Mouse (Mus musculus) midbrain, postnatal 0 days (tissue): ENCODE results near the gene Cdca3. TPM values are rescaled to one million over a fixed set of nuclear protein-coding genes. Genes with fewer than 3 reads are reported as not detected.
"Not testable (repeated sequence)": the region's sequence is repeated elsewhere in the genome, so short reads cannot be mapped to it uniquely, and the experiment has no call there.

Experiments
- ATAC-seq: fragments of 200-750 bp; cut with Nextera tagmentation; 2 replicates; pipeline ENCODE4 v1.8.0; 2017; ENCODE audit warnings: moderate number of reproducible peaks, mild to moderate bottlenecking, moderate TSS enrichment, moderate library complexity; ENCODE audit not compliant: low FRiP score
- DNase-seq: peaks from one replicate; pipeline ENCODE4 v3.0.0-alpha.2; 2015; ENCODE audit warnings: low spot score
- H3K27ac ChIP-seq: fragments of 300-500 bp; sonication (generic); 2 replicates; pipeline ENCODE4 v1.5.1; 2014; ENCODE audit warnings: low read depth, mild to moderate bottlenecking, low read length, mixed read lengths
- H3K27me3 ChIP-seq: fragments of 300-500 bp; sonication (generic); 2 replicates; pipeline ENCODE4 v1.6.1; 2014; ENCODE audit warnings: low read length, control low read depth, mixed read lengths; ENCODE audit not compliant: insufficient read depth
- H3K36me3 ChIP-seq: fragments of 300-500 bp; sonication (generic); 2 replicates; pipeline ENCODE4 v1.6.1; 2014; ENCODE audit warnings: low read length, control low read depth, mixed read lengths; ENCODE audit not compliant: insufficient read depth
- H3K4me1 ChIP-seq: fragments of 300-500 bp; sonication (generic); 2 replicates; pipeline ENCODE4 v1.6.1; 2014; ENCODE audit warnings: mild to moderate bottlenecking, control low read depth, antibody characterized with exemption, low read length, mixed read lengths; ENCODE audit not compliant: insufficient read depth
- H3K4me2 ChIP-seq: fragments of 300-500 bp; sonication (generic); 2 replicates; pipeline ENCODE4 v1.6.1; 2014; ENCODE audit warnings: low read depth, mild to moderate bottlenecking, low read length, mixed read lengths; ENCODE audit not compliant: poor library complexity, severe bottlenecking
- H3K4me3 ChIP-seq: fragments of 300-500 bp; sonication (generic); 2 replicates; pipeline ENCODE4 v1.5.1; 2014; ENCODE audit warnings: low read depth, mild to moderate bottlenecking, low read length, moderate library complexity
- H3K9ac ChIP-seq: fragments of 300-500 bp; sonication (generic); replicated peaks from 2 replicates; pipeline ENCODE4 v1.6.1; 2014; ENCODE audit warnings: mild to moderate bottlenecking, low read length, moderate library complexity, mixed read lengths; ENCODE audit not compliant: poor library complexity, severe bottlenecking
- H3K9me3 ChIP-seq: fragments of 300-500 bp; sonication (generic); 2 replicates; pipeline ENCODE4 v1.6.1; 2016; ENCODE audit warnings: low read length, control low read depth
- CTCF ChIP-seq: IDR thresholded peaks from 2 replicates; pipeline ENCODE4 v1.5.1; 2016; ENCODE audit warnings: antibody characterized with exemption, mild to moderate bottlenecking
- WGBS: fragments of 180-500 bp; shearing (Covaris S2); extraction: QIAGEN DNeasy Blood & Tissue Kit; methylation state at CpG from one replicate; pipeline ENCODE4 v1.1.7; 2014; 5-methylcytosine and 5-hydroxymethylcytosine counted together
- polyA plus RNA-seq: library from polyadenylated mRNA; unstranded; fragments of >200 nt; fragmentation: Nextera tagmentation; extraction: Ambion mirVana; gene quantifications from 2 replicates; pipeline ENCODE4 v1.2.1, GENCODE M21; 2015
- total RNA-seq: library from RNA; depleted of rRNA; stranded (reverse); fragments of >200 nt; gene quantifications from 2 replicates; pipeline ENCODE4 v1.2.3, GENCODE M21; 2014

The Cdca3 gene
- total and polyA plus RNA-seq, 2 experiments from 2014 or later, result 16.0 to 16.7 TPM

- DNase-seq, result no peak
- no peaks in the 10 kb centered on the region for H3K9me3 ChIP-seq
- 97% methylated on average over 4 of the region's 4 CpGs for WGBS
Measured at GRCm38 (mm10) chr6:124822049-124822448, 7.3 kb upstream of the Cdca3 start.

DNA sequence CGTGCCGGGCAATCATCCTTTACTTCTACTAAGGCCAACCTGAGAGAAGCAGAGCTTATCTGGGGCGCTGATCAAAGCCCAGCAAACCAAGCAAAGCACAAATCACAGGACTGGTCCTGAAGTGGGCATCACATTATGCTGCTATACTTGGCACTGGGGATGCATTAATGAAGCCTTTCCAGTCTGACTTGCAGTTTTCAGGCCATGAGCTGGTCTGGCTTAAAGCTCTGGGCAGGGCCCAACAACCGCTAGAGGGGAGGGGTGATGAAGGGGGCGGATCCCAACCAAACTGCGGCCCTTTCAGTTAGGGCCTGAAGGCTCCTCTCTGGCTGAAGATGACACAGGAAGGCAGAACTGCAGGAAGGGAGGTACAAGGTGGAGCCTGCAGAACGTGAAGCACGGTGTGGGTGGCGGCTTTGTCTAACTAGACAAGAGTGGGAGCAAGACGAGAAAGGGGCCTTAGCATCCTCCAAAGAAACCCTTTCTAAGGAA lies 1.2 kb upstream of the Cdca3 start:
- Histone ChIP-seq H3K27me3 (no peaks in the 10 kb centered on the region), H3K4me1 (peaks cover 4% of the 10 kb centered on the region), H3K4me2 (peak overlapping the region; percentile 89), H3K27ac (peak overlapping the region; percentile 52), H3K36me3 (peaks cover 29% of the 10 kb centered on the region), H3K9ac (peak overlapping the region; percentile 64), H3K4me3 (peak overlapping the region; percentile 61), H3K9me3 (no peaks in the 10 kb centered on the region)
- 21% methylated on average over 10 of the region's 10 CpGs for WGBS
- TF ChIP-seq CTCF, result no peak
- DNase-seq, result peak; percentile 65
- no peak for ATAC-seq

More at GRCm38 (mm10) chr6:124822049-124822448, 7.3 kb upstream of the Cdca3 start:
- Histone ChIP-seq H3K36me3 (peaks cover 84% of the 10 kb centered on the region), H3K9ac (no peak overlapping the region), H3K27me3 (no peaks in the 10 kb centered on the region), H3K4me2 (no peak overlapping the region), H3K4me1 (no peaks in the 10 kb centered on the region), H3K27ac (no peak overlapping the region), H3K4me3 (no peak overlapping the region)
- no peak for TF ChIP-seq CTCF
- ATAC-seq, result no peak

DNA sequence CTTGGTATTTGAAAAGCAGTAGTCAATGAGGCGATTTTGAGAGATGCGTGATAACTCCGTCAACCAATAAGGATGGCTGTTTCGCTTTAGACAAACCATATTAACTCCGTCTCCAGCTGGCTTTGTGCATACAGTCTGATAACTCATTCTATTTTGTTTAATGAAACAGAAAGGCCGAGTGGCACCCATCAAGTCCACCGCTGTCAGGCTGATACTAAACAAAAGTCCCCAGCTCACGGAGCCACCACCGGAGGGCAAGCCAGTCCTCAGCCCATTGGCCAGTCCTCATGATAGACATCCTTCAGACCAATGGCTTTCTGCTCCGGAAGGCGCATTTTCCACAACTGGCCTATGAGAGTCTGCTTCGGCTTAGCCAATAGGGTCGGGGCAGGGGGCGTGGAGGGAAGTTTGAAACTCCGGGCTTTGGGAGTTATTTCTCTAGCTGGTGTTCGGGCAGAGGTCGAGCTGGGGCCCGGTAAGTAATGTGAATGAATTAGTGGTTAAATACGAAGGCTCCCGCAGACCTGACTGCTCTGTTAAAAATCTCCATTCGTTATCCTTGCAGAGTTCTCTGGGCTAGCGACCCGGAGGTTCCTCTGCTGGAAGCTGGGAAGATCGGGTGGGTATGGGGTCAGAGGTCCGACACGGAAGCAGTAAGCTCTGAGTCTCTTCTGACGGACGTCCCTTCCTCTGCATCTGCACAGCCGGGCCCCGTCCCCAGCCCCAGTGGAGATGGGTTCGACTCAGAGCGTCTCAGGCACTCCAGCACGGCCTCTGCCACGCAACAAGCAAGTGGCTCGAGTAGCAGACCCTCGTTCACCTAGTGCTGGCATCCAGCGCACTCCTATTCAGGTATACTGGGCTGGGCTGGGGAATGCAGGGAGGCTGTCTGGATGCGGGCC lies 703 bp downstream of the Cdca3 start:
- Histone ChIP-seq H3K9ac (peak overlapping the region; percentile 5; the same call in 1 of the 2 replicates), H3K9me3 (no peaks in the 10 kb centered on the region), H3K36me3 (peaks cover 10% of the 10 kb centered on the region), H3K27ac (peak overlapping the region; percentile 76), H3K4me2 (peak overlapping the region; percentile 60), H3K4me1 (peaks cover 4% of the 10 kb centered on the region), H3K27me3 (no peaks in the 10 kb centered on the region), H3K4me3 (peak overlapping the region; percentile 61)
- under 1% methylated on average over 38 of the region's 38 CpGs for WGBS
- ATAC-seq, result peak; percentile 92
- TF ChIP-seq CTCF, result peak; percentile 51
- DNase-seq, result peak; percentile 98

- H3K4me1 ChIP-seq, H3K27me3 ChIP-seq, H3K4me2 ChIP-seq, H3K36me3 ChIP-seq, ATAC-seq, DNase-seq, H3K4me3 ChIP-seq, H3K9ac ChIP-seq, H3K9me3 ChIP-seq, H3K27ac ChIP-seq: not testable (repeated sequence)
- 92% methylated on average over 4 of the region's 4 CpGs for WGBS
Measured at GRCm38 (mm10) chr6:124831199-124831598, 1.9 kb downstream of the Cdca3 start.

- H3K27me3 ChIP-seq, result no peaks in the 10 kb centered on the region
- no peak overlapping the region for H3K4me2 ChIP-seq
- 94% methylated on average over 8 of the region's 8 CpGs for WGBS
- H3K9ac ChIP-seq, result no peak overlapping the region
- H3K27ac ChIP-seq, result no peak overlapping the region
- no peaks in the 10 kb centered on the region for H3K36me3 ChIP-seq
- no peak for TF ChIP-seq CTCF
- ATAC-seq (no peak), DNase-seq (no peak)
- no peaks in the 10 kb centered on the region for H3K9me3 ChIP-seq
- H3K4me3 ChIP-seq, result no peak overlapping the region
- H3K4me1 ChIP-seq, result peaks cover 4% of the 10 kb centered on the region
Measured at GRCm38 (mm10) chr6:124831649-124832048, 2.3 kb downstream of the Cdca3 start.

DNA sequence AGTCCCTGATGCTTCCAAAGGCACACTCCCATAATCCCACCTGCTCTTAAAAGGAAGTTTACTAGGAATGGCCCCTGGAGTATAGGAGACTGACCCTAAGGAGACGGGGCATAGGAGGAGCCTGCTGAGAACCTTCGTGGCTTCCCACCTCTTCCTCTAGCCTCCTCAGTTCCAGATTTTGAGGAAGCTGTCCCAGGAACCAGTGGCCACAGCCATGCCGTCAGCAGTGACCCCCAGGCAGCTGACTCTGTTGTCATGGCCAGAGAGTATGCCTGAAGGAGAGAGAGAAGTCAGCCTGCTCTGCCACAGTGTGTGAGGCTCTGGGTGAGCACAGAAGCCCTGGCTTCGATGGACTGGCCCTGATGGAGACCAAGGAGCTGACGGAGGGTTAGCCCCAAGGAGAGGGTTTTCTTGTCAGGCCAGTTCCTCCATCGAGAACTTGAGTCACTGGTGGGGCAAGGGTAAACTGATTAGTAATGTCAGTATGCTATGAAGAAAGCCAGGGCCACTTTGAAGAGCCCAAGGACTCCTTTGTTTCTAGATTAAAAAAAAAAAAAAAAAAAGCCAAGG lies 5.2 kb downstream of the Cdca3 start:
- Histone ChIP-seq H3K27me3 (no peaks in the 10 kb centered on the region), H3K27ac (no peak overlapping the region), H3K9me3 (no peaks in the 10 kb centered on the region), H3K9ac (no peak overlapping the region), H3K4me2 (no peak overlapping the region), H3K4me3 (no peak overlapping the region), H3K4me1 (peaks cover 4% of the 10 kb centered on the region), H3K36me3 (no peaks in the 10 kb centered on the region)
- ATAC-seq, result no peak
- WGBS, result 85% methylated on average over 6 of the region's 6 CpGs
- no peak for TF ChIP-seq CTCF
- no peak for DNase-seq
